Mouse (Mus musculus) kidney, postnatal 0 days (tissue): ENCODE measurements around the gene Cda. TPM values are rescaled to one million over a fixed set of nuclear protein-coding genes. Genes with fewer than 3 reads are reported as not detected.

ENCODE experiments used
- ATAC-seq: fragments of 200-750 bp; cut with Nextera tagmentation; replicated peaks from 2 replicates; pipeline ENCODE4 v1.8.0; 2017; ENCODE audit warnings: low read depth, moderate number of reproducible peaks, moderate TSS enrichment, moderate library complexity; ENCODE audit not compliant: low FRiP score
- DNase-seq: peaks from one replicate; pipeline ENCODE4 v3.0.0-alpha.2; 2016; ENCODE audit warnings: low spot score
- H3K27ac ChIP-seq: fragments of 300-500 bp; sonication (generic); 2 replicates; pipeline ENCODE4 v1.5.1; 2014; ENCODE audit warnings: mild to moderate bottlenecking
- H3K27me3 ChIP-seq: fragments of 300-500 bp; sonication (generic); 2 replicates; pipeline ENCODE4 v1.6.1; 2014; ENCODE audit warnings: low read length, mixed read lengths; ENCODE audit not compliant: insufficient read depth
- H3K36me3 ChIP-seq: fragments of 300-500 bp; sonication (generic); 2 replicates; pipeline ENCODE4 v1.6.1; 2014; ENCODE audit warnings: low read length, mixed read lengths; ENCODE audit not compliant: insufficient read depth
- H3K4me1 ChIP-seq: fragments of 300-500 bp; sonication (generic); replicated peaks from 2 replicates; pipeline ENCODE4 v1.6.1; 2014; ENCODE audit warnings: antibody characterized with exemption, low read length, mixed read lengths; ENCODE audit not compliant: insufficient read depth
- H3K4me2 ChIP-seq: fragments of 300-500 bp; sonication (generic); 2 replicates; pipeline ENCODE4 v1.6.1; 2014; ENCODE audit warnings: mild to moderate bottlenecking, low read length, moderate library complexity, mixed read lengths
- H3K4me3 ChIP-seq: fragments of 300-500 bp; sonication (generic); replicated peaks from 2 replicates; pipeline ENCODE4 v1.5.1; 2014; ENCODE audit warnings: low read depth, low read length
- H3K9ac ChIP-seq: fragments of 300-500 bp; sonication (generic); 2 replicates; pipeline ENCODE4 v1.6.1; 2014; ENCODE audit warnings: low read depth, low read length
- H3K9me3 ChIP-seq: fragments of 300-500 bp; sonication (generic); replicated peaks from 2 replicates; pipeline ENCODE4 v1.6.1; 2016; ENCODE audit warnings: low read length, inconsistent platforms, mixed read lengths
- CTCF ChIP-seq: IDR thresholded peaks from 2 replicates; pipeline ENCODE4 v1.5.1; 2016; ENCODE audit warnings: antibody characterized with exemption, low read depth, mild to moderate bottlenecking, moderate library complexity
- WGBS: fragments of 180-500 bp; shearing (Covaris S2); extraction: QIAGEN DNeasy Blood & Tissue Kit; methylation state at CpG from one replicate; pipeline ENCODE4 v1.1.7; 2014; 5-methylcytosine and 5-hydroxymethylcytosine counted together
- polyA plus RNA-seq: library from polyadenylated mRNA; unstranded; fragments of >200 nt; fragmentation: Nextera tagmentation; extraction: Ambion mirVana; gene quantifications from 2 replicates; pipeline ENCODE4 v1.2.1, GENCODE M21; 2015

Gene Cda
- polyA plus RNA-seq, 1 experiment from 2014 or later = 49.5 TPM

- no peaks in the 10 kb centered on the region for H3K9me3 ChIP-seq
- peaks cover 10% of the 10 kb centered on the region for H3K4me1 ChIP-seq
- ATAC-seq (no peak), DNase-seq (no peak)
- H3K4me2 ChIP-seq = no peak overlapping the region
- H3K4me3 ChIP-seq = no peak overlapping the region
- 65% methylated on average over 8 of the region's 8 CpGs for WGBS
- no peak overlapping the region for H3K27ac ChIP-seq
- H3K9ac ChIP-seq = no peak overlapping the region
- no peaks in the 10 kb centered on the region for H3K27me3 ChIP-seq
- H3K36me3 ChIP-seq = no peaks in the 10 kb centered on the region
- TF ChIP-seq CTCF = no peak
Observed at GRCm38 (mm10) chr4:138341393-138341792, 26.4 kb downstream of the Cda start.

GRCm38 (mm10) chr4:138339963-138340362 lies 27.8 kb downstream of the Cda start:
- Histone ChIP-seq H3K9ac (no peak overlapping the region), H3K27ac (no peak overlapping the region), H3K4me1 (peaks cover 10% of the 10 kb centered on the region), H3K4me3 (no peak overlapping the region), H3K9me3 (no peaks in the 10 kb centered on the region), H3K4me2 (no peak overlapping the region), H3K27me3 (no peaks in the 10 kb centered on the region), H3K36me3 (no peaks in the 10 kb centered on the region)
- WGBS = 39% methylated on average over 4 of the region's 4 CpGs
- TF ChIP-seq CTCF = peak; percentile 72
- DNase-seq = peak; percentile 41
- no peak for ATAC-seq

- Histone ChIP-seq H3K36me3 (no peaks in the 10 kb centered on the region), H3K27me3 (no peaks in the 10 kb centered on the region), H3K9me3 (no peaks in the 10 kb centered on the region), H3K9ac (no peak overlapping the region), H3K4me3 (no peak overlapping the region), H3K4me2 (no peak overlapping the region), H3K4me1 (no peaks in the 10 kb centered on the region), H3K27ac (no peak overlapping the region)
- 74% methylated on average over 9 of the region's 9 CpGs for WGBS
- no peak for ATAC-seq
- no peak for TF ChIP-seq CTCF
- DNase-seq = no peak
Observed at GRCm38 (mm10) chr4:138337341-138337740, 30.5 kb downstream of the Cda start.

GRCm38 (mm10) chr4:138336876-138337275 lies 30.9 kb downstream of the Cda start:
- ATAC-seq (no peak), DNase-seq (no peak)
- WGBS = 79% methylated on average over 5 of the region's 5 CpGs
- Histone ChIP-seq H3K9me3 (no peaks in the 10 kb centered on the region), H3K4me2 (no peak overlapping the region), H3K36me3 (no peaks in the 10 kb centered on the region), H3K27me3 (no peaks in the 10 kb centered on the region), H3K4me3 (no peak overlapping the region), H3K4me1 (no peaks in the 10 kb centered on the region), H3K27ac (no peak overlapping the region), H3K9ac (no peak overlapping the region)
- no peak for TF ChIP-seq CTCF

- Histone ChIP-seq H3K9ac (no peak overlapping the region), H3K4me2 (no peak overlapping the region), H3K36me3 (no peaks in the 10 kb centered on the region), H3K27me3 (no peaks in the 10 kb centered on the region), H3K4me1 (no peaks in the 10 kb centered on the region), H3K4me3 (no peak overlapping the region), H3K9me3 (no peaks in the 10 kb centered on the region), H3K27ac (no peak overlapping the region)
- 86% methylated on average over 6 of the region's 6 CpGs for WGBS
- no peak for DNase-seq
- ATAC-seq = no peak
- peak; percentile 46 for TF ChIP-seq CTCF
Observed at GRCm38 (mm10) chr4:138335648-138336047, 32.1 kb downstream of the Cda start.

GRCm38 (mm10) chr4:138335036-138335435 lies 32.8 kb downstream of the Cda start:
- ATAC-seq (no peak), DNase-seq (no peak)
- Histone ChIP-seq H3K36me3 (no peaks in the 10 kb centered on the region), H3K27ac (no peak overlapping the region), H3K9ac (no peak overlapping the region), H3K4me1 (no peaks in the 10 kb centered on the region), H3K4me2 (no peak overlapping the region), H3K27me3 (no peaks in the 10 kb centered on the region), H3K4me3 (no peak overlapping the region), H3K9me3 (no peaks in the 10 kb centered on the region)
- no peak for TF ChIP-seq CTCF
- WGBS = 84% methylated on average over 12 of the region's 12 CpGs

GRCm38 (mm10) chr4:138333135-138333534 lies 34.7 kb downstream of the Cda start:
- no peak for TF ChIP-seq CTCF
- H3K4me1 ChIP-seq = no peaks in the 10 kb centered on the region
- H3K4me2 ChIP-seq = no peak overlapping the region
- no peak for DNase-seq
- no peaks in the 10 kb centered on the region for H3K27me3 ChIP-seq
- no peak overlapping the region for H3K4me3 ChIP-seq
- WGBS = 77% methylated on average over 4 of the region's 4 CpGs
- no peaks in the 10 kb centered on the region for H3K36me3 ChIP-seq
- no peak overlapping the region for H3K27ac ChIP-seq
- no peak overlapping the region for H3K9ac ChIP-seq
- H3K9me3 ChIP-seq = no peaks in the 10 kb centered on the region
- no peak for ATAC-seq
